Mouse (Mus musculus) liver, embryonic 14.5 days (tissue): Measurements from ENCODE around the gene Itpk1.

Experiments used
- CTCF ChIP-seq: IDR thresholded peaks from 2 replicates; pipeline ENCODE4 v1.5.1; 2016; ENCODE audit warnings: antibody characterized with exemption, low read depth, control low read depth
- EP300 ChIP-seq: IDR thresholded peaks from 2 replicates; pipeline ENCODE4 v1.6.1; 2016; ENCODE audit warnings: antibody characterized with exemption, low read depth

DNA sequence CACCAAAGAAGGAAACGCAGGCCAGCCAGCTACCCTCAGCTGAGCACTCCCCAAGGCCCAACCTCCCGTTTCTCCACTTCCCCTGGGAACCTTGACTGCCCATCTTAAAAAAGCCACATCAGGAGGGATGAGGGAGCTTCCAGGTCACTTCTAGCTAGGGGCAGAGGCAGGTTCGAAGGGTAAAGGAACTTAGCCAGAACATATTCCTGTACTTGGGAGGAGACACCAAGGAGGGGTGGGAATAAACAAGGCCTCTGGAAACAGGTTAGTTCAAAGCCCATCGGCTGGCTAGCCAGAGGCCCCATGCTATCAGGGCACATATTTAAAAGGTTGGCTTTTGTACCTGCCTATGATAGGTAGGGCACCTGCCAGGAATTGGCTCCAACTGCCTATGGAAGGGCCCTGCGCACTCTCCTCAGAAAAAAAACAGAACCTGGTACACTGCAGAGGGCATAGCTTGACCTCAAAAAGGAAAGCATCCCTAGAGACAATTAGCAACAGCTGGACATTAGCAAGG lies 3.0 kb downstream of the Itpk1 start:
- TF ChIP-seq CTCF (no peak), EP300 (no peak)
